Mouse (Mus musculus) T-cell, adult 2 months (primary cell): Measurements from ENCODE around the gene Ocm.
A peak's percentile ranks its signal among the peaks of the same experiment; 100 is the strongest.
"Not testable (repeated sequence)": the region's sequence is repeated elsewhere in the genome, so short reads cannot be mapped to it uniquely, and the experiment has no call there.

ENCODE experiments used
- DNase-seq: peaks from one replicate; pipeline ENCODE4 v3.0.0; 2022; ENCODE audit warnings: low spot score

The Ocm gene

GRCm38 (mm10) chr5:144026620-144027263 is at the start of gene Ocm:
Gene Ocm, minus strand, starts transcription at chr5:144026670.
- DNase-seq: no peak

GRCm38 (mm10) chr5:144071249-144071648 is 44.8 kb upstream of the Ocm start:
- DNase-seq: no peak

- DNase-seq: no peak
These were observed 43.6 kb upstream of the Ocm start for GRCm38 (mm10) chr5:144070064-144070463.

GRCm38 (mm10) chr5:144066036-144066435 is 39.6 kb upstream of the Ocm start:
- no peak for DNase-seq

- DNase-seq: no peak
These were observed 37.6 kb upstream of the Ocm start for GRCm38 (mm10) chr5:144064093-144064492.

- no peak for DNase-seq
These were observed 27.9 kb upstream of the Ocm start for GRCm38 (mm10) chr5:144054340-144054739.

- DNase-seq: no peak
These were observed 27.0 kb upstream of the Ocm start for GRCm38 (mm10) chr5:144053450-144053849.

- DNase-seq: no peak
These were observed 24.8 kb upstream of the Ocm start for GRCm38 (mm10) chr5:144051268-144051667.

GRCm38 (mm10) chr5:144049881-144050280 is 23.4 kb upstream of the Ocm start:
- no peak for DNase-seq

GRCm38 (mm10) chr5:144047324-144047723 is 20.9 kb upstream of the Ocm start:
- no peak for DNase-seq

- DNase-seq: no peak
These were observed 16.7 kb upstream of the Ocm start for GRCm38 (mm10) chr5:144043166-144043565.

GRCm38 (mm10) chr5:144040720-144041364 is 14.4 kb upstream of the Ocm start:
- peak; percentile 66 for DNase-seq

- no peak for DNase-seq
These were observed 13.4 kb upstream of the Ocm start for GRCm38 (mm10) chr5:144039886-144040285.

- no peak for DNase-seq
These were observed 12.7 kb upstream of the Ocm start for GRCm38 (mm10) chr5:144039156-144039675.

- no peak for DNase-seq
These were observed 10.5 kb upstream of the Ocm start for GRCm38 (mm10) chr5:144036952-144037351.

- DNase-seq: no peak
These were observed 8.1 kb upstream of the Ocm start for GRCm38 (mm10) chr5:144034567-144034966.

- no peak for DNase-seq
These were observed 6.0 kb upstream of the Ocm start for GRCm38 (mm10) chr5:144032491-144032890.

- DNase-seq: no peak
These were observed 10.6 kb downstream of the Ocm start for GRCm38 (mm10) chr5:144015845-144016244.

GRCm38 (mm10) chr5:144015312-144015650 is 11.2 kb downstream of the Ocm start:
- no peak for DNase-seq

- peak; percentile 77 for DNase-seq
These were observed 11.7 kb downstream of the Ocm start, which contains the start of gene Ccz1 for GRCm38 (mm10) chr5:144014551-144015311. Gene Ccz1, minus strand, starts transcription at chr5:144014877.

GRCm38 (mm10) chr5:144013366-144014134 is 12.9 kb downstream of the Ocm start:
- not testable (repeated sequence) for DNase-seq
